Mouse (Mus musculus) liver, embryonic 14.5 days (tissue): ENCODE data around the gene Nupr1l.

Source experiments
- CTCF ChIP-seq: IDR thresholded peaks from 2 replicates; pipeline ENCODE4 v1.5.1; 2016; ENCODE audit warnings: antibody characterized with exemption, low read depth, control low read depth
- EP300 ChIP-seq: IDR thresholded peaks from 2 replicates; pipeline ENCODE4 v1.6.1; 2016; ENCODE audit warnings: antibody characterized with exemption, low read depth

GRCm38 (mm10) chr5:129862325-129862724 is 46.0 kb upstream of the Nupr1l start:
- TF ChIP-seq CTCF, result no peak
- TF ChIP-seq EP300, result no peak
